Mouse (Mus musculus): ENCODE measurements around the gene Alyref.
"Not testable (repeated sequence)": the region's sequence is repeated elsewhere in the genome, so short reads cannot be mapped to it uniquely, and the experiment has no call there.

- not testable (repeated sequence) for TF ChIP-seq CTCF, EP300 (IDR thresholded peaks at IDR 0.05)
Observed at GRCm38 (mm10) chr11:120558843-120559242, 39.3 kb downstream of the Alyref start.

All from lung, postnatal 0 days (tissue).